Mouse (Mus musculus) midbrain, embryonic 15.5 days (tissue): ENCODE measurements around the gene Fam243. TPM values are rescaled to one million over a fixed set of nuclear protein-coding genes. Genes with fewer than 3 reads are reported as not detected.
A peak's percentile ranks its signal among the peaks of the same experiment; 100 is the strongest.

Experiments used
- ATAC-seq: fragments of 200-750 bp; cut with Nextera tagmentation; replicated peaks from 2 replicates; pipeline ENCODE4 v1.8.0; 2017; ENCODE audit warnings: moderate TSS enrichment
- H3K27ac ChIP-seq: fragments of 300-500 bp; sonication (generic); 2 replicates; pipeline ENCODE4 v1.5.1; 2015; ENCODE audit warnings: mild to moderate bottlenecking, inconsistent platforms
- H3K27me3 ChIP-seq: fragments of 300-500 bp; sonication (generic); replicated peaks from 2 replicates; pipeline ENCODE4 v1.6.1; 2015; ENCODE audit warnings: inconsistent platforms
- H3K36me3 ChIP-seq: fragments of 300-500 bp; sonication (generic); replicated peaks from 2 replicates; pipeline ENCODE4 v1.6.1; 2015; ENCODE audit warnings: inconsistent platforms
- H3K4me1 ChIP-seq: fragments of 300-500 bp; sonication (generic); 2 replicates; pipeline ENCODE4 v1.6.1; 2015; ENCODE audit warnings: inconsistent platforms
- H3K4me2 ChIP-seq: fragments of 300-500 bp; sonication (generic); 2 replicates; pipeline ENCODE4 v1.6.1; 2015; ENCODE audit warnings: inconsistent platforms, mild to moderate bottlenecking, moderate library complexity
- H3K4me3 ChIP-seq: fragments of 300-500 bp; sonication (generic); 2 replicates; pipeline ENCODE4 v1.5.1; 2015; ENCODE audit warnings: mild to moderate bottlenecking, inconsistent platforms
- H3K9ac ChIP-seq: fragments of 300-500 bp; sonication (generic); 2 replicates; pipeline ENCODE4 v1.6.1; 2015; ENCODE audit warnings: mild to moderate bottlenecking, inconsistent platforms
- H3K9me3 ChIP-seq: fragments of 300-500 bp; sonication (generic); 2 replicates; pipeline ENCODE4 v1.6.1; 2016; ENCODE audit warnings: inconsistent platforms
- WGBS: fragments of 180-500 bp; shearing (Covaris S2); methylation state at CpG from one replicate; pipeline ENCODE4 v1.1.7; 2015; ENCODE audit warnings: mixed read lengths; 5-methylcytosine and 5-hydroxymethylcytosine counted together
- polyA plus RNA-seq: library from polyadenylated mRNA; unstranded; fragments of >200 nt; fragmentation: Nextera tagmentation; extraction: Ambion mirVana; gene quantifications from 2 replicates; pipeline ENCODE4 v1.2.1, GENCODE M21; 2015

Gene Fam243
- 0.06 TPM in 1 of 2 replicates, not detected in the other for polyA plus RNA-seq

DNA sequence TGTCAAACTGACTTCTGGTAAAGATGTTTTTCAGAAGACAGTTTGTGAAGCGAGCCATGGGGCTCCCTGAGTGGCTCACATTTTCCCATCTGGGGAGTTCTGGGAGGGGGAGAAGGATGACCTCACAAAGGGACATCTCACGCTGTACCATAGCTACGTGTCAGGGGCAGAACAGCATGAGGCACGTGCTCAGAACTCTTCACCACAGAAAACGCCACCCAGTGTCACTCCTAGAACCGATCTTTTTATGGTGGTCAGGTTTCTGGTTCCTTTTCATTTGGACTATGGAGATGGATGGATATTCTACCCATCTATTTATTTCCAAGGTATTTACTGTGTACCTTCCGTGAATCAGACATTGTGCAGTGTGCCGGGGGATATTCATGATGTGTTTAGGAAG, at the start of gene Fam243:
Gene Fam243, minus strand, starts transcription at position 101 of the 400 bp plus-strand sequence.
- Histone ChIP-seq H3K4me2 (no peak within 1 kb of the TSS), H3K9me3 (no peaks in the 10 kb centered on the region), H3K4me1 (peaks cover 2% of the 10 kb centered on the region; the same call in 1 of the 2 replicates), H3K27me3 (no peaks in the 10 kb centered on the region), H3K4me3 (no peak within 1 kb of the TSS), H3K36me3 (no peaks in the 10 kb centered on the region), H3K27ac (no peak within 1 kb of the TSS), H3K9ac (no peak within 1 kb of the TSS)
- 88% methylated on average over 8 of the region's 8 CpGs for whole genome bisulfite sequencing
- no peak for ATAC-seq

DNA sequence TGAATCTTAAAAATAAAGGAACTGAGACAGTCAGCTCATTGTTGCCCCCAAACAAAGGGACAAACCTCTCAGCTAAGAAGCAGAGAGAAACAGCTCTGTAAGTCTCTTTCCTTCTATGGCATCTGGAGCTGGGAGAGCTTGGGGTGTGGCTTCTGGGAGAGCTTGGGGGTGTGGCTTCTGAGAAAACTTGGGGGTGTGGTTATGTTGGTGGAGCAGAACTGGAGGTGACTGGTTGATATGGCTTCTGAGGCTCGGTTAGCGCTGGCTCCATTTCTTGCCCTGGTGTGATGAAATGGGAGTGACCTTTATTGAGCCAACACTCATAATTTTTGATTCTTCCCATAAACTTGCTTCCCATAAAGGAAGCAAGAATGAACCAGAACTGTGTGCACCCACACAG, 48.0 kb upstream of the Fam243 start:
- Histone ChIP-seq H3K4me3 (no peak overlapping the region), H3K9ac (no peak overlapping the region), H3K27me3 (no peaks in the 10 kb centered on the region), H3K27ac (no peak overlapping the region), H3K9me3 (no peaks in the 10 kb centered on the region), H3K36me3 (no peaks in the 10 kb centered on the region), H3K4me1 (0 out of 2 replicates have a peak, but pooled peaks cover 5% of the 10 kb centered on the region), H3K4me2 (no peak overlapping the region)
- no peak for ATAC-seq
- 56% methylated on average over 2 of the region's 2 CpGs for WGBS

DNA sequence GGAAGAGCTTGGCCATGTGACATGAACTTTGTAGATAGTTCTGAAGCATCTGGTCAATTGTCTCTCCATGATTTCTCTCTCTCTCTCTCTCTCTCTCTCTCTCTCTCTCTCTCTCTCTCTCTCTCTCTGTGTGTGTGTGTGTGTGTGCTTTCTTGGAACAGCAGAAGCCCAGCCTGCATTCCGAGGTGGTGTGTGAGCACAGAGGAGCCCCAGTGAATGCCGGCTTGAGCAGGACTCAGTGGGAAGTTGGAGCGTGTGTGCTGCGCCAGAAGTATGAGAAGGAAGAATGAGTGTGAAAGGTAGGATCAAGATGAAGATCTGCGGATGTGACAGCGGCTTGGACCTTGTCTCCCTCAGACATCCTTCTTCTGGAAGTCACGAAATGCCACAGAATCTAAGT, 44.2 kb upstream of the Fam243 start:
- WGBS: 55% methylated on average over 7 of the region's 7 CpGs
- H3K9me3 ChIP-seq: no peaks in the 10 kb centered on the region
- H3K27ac ChIP-seq: no peak overlapping the region
- H3K4me2 ChIP-seq: no peak overlapping the region
- no peak overlapping the region for H3K4me3 ChIP-seq
- H3K9ac ChIP-seq: no peak overlapping the region
- H3K27me3 ChIP-seq: no peaks in the 10 kb centered on the region
- H3K36me3 ChIP-seq: no peaks in the 10 kb centered on the region
- ATAC-seq: no peak
- no peaks in the 10 kb centered on the region for H3K4me1 ChIP-seq

DNA sequence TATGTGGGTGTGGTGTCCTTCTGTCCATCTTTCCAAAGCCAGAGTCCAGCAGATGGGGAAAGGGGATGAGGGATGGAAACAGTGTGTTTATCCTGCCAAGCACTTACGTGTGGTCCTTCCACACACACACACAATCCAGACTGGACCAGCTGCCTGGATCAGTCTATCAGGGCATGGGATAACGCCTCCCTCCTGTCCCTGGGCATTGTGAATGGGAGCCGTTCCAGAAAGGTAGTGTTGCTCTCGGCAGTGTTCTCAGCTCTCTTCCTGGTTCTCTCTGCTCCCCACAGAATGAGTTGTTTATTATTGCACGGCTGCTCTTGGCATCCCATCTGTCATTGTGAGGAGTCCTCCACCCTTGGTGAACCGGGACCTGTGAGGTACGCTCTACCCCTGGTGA, 39.5 kb upstream of the Fam243 start:
- WGBS: 82% methylated on average over 7 of the region's 7 CpGs
- H3K36me3 ChIP-seq: no peaks in the 10 kb centered on the region

DNA sequence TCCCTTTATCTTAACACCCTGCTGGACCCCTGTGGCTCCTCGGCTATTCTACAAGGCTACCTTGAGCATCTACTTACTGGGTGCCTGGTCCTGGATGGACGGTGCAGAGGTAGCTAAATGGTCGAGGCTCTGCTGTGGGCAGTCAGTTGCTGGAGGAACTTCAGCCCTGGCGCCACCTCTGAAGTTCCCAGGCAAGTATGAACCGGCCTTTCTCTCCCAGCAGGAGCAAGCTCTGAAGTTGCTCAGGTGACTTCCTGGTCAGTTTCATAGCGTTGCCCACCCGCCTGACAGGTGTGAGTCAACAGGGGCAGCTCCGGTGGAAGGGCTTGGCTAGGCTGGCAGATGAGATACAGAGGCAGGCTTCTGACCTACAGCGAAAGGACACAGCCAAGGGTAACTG, 38.0 kb upstream of the Fam243 start, which contains the start of gene Kcne1:
Gene Kcne1, minus strand, starts transcription at position 240 of the 400 bp plus-strand sequence.
- H3K27ac ChIP-seq: no peak within 1 kb of the TSS
- no peaks in the 10 kb centered on the region for H3K27me3 ChIP-seq
- H3K4me1 ChIP-seq: peaks cover 3% of the 10 kb centered on the region; the same call in 1 of the 2 replicates
- no peaks in the 10 kb centered on the region for H3K9me3 ChIP-seq
- WGBS: 66% methylated on average over 9 of the region's 9 CpGs
- 0 out of 2 replicates have a peak, but pooled peaks have one; percentile 24 for ATAC-seq
- H3K36me3 ChIP-seq: no peaks in the 10 kb centered on the region
- H3K4me3 ChIP-seq: no peak within 1 kb of the TSS
- no peak within 1 kb of the TSS for H3K4me2 ChIP-seq
- H3K9ac ChIP-seq: no peak within 1 kb of the TSS

More for the DNA sequence above, 39.5 kb upstream of the Fam243 start:
- no peak overlapping the region for H3K4me2 ChIP-seq
- no peak overlapping the region for H3K27ac ChIP-seq
- H3K4me3 ChIP-seq: no peak overlapping the region
- no peak overlapping the region for H3K9ac ChIP-seq
- H3K4me1 ChIP-seq: peaks cover 3% of the 10 kb centered on the region; the same call in 1 of the 2 replicates
- ATAC-seq: no peak
- no peaks in the 10 kb centered on the region for H3K27me3 ChIP-seq
- no peaks in the 10 kb centered on the region for H3K9me3 ChIP-seq

DNA sequence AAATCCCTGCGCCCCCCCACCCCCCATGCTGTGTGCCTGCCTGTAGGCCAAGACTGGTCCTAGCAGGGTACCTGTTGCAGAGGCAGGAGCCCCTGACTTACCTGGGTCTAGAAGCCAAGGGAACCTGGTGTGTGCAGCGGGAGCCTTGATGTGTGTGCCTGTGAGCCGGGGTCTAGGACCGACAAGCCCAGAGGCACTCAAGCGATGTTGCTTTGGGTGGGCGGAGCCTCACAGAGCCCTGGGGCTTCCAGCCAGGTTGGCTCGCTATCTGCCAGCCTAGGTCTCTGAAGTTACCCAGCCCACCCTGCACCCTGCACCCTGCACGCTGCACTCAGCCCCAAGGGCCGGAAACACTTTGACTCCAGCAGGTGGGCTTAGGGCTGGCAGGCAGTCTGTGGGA, 37.5 kb upstream of the Fam243 start:
- no peaks in the 10 kb centered on the region for H3K27me3 ChIP-seq
- 0 out of 2 replicates have a peak, but pooled peaks have one; percentile 24 for ATAC-seq
- H3K4me3 ChIP-seq: no peak overlapping the region
- WGBS: 25% methylated on average over 9 of the region's 9 CpGs
- H3K4me2 ChIP-seq: no peak overlapping the region
- H3K27ac ChIP-seq: no peak overlapping the region
- H3K9me3 ChIP-seq: no peaks in the 10 kb centered on the region
- H3K9ac ChIP-seq: no peak overlapping the region
- peaks cover 3% of the 10 kb centered on the region; the same call in 1 of the 2 replicates for H3K4me1 ChIP-seq
- no peaks in the 10 kb centered on the region for H3K36me3 ChIP-seq

DNA sequence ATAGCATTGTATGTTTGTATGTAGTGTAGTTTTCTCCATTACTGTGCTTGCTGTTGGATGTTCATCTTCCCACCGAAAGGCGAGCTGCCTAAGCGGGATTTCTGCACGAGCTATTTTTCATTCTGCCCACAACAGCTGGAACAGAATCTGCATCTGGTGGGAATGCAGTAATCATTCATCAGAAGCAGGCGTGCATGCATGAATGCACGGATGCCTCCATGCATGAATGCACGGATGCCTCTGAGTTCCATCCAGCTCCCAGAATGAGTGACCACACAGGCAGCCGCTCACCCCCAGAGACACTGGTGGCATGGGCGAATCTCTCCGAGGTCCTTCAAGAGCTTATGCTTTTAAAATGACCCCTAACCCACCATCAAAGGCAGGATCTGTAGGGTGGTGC, 36.3 kb upstream of the Fam243 start:
- H3K9ac ChIP-seq: no peak overlapping the region
- H3K9me3 ChIP-seq: no peaks in the 10 kb centered on the region
- no peak for ATAC-seq
- no peak overlapping the region for H3K4me2 ChIP-seq
- H3K27me3 ChIP-seq: no peaks in the 10 kb centered on the region
- H3K4me3 ChIP-seq: no peak overlapping the region
- no peaks in the 10 kb centered on the region for H3K36me3 ChIP-seq
- peaks cover 3% of the 10 kb centered on the region; the same call in 1 of the 2 replicates for H3K4me1 ChIP-seq
- no peak overlapping the region for H3K27ac ChIP-seq
- 24% methylated on average over 10 of the region's 10 CpGs for WGBS

DNA sequence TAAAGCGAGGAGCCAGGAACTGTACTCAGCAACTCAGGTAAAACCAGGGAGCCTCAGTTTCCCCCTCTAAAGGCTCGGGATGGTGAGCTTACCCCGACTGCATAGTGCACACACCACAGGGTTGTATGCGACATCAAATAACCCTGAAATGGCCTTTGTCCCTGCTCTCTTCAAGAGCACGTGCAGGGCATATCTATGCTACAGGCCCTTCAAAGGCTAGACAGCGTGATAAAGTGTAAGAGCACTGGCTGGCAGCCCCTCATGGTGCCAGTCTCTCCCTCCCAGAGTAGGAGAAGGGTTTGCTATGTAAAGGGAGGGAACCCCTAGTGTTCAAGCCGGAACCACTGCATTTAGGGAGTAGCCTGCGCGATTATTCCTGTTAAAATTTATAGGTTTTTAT, 35.8 kb upstream of the Fam243 start:
- Histone ChIP-seq H3K4me3 (no peak overlapping the region), H3K27ac (no peak overlapping the region), H3K9ac (no peak overlapping the region), H3K9me3 (no peaks in the 10 kb centered on the region), H3K4me1 (peaks cover 3% of the 10 kb centered on the region; the same call in 1 of the 2 replicates), H3K36me3 (no peaks in the 10 kb centered on the region), H3K4me2 (no peak overlapping the region), H3K27me3 (no peaks in the 10 kb centered on the region)
- 60% methylated on average over 9 of the region's 9 CpGs for WGBS
- ATAC-seq: no peak

DNA sequence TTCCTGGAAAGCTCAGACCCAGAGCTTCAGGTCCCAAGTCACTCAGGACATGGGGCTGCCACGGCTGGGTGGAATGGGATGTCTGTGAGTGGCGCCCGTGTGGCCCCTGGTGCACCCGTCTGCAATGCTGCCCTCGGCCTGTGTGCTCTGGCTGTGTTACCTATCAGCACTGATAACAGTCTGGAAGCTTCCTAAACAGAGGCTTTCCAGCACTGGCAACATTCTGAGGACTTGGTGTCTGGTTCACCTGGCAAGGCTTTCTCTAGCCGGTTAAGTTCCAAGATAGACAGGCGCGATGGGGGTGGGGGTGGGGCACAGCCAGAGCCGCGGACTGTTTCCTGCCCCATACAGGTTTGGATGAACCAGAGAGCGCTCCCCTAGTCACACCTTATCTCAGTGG, 34.7 kb upstream of the Fam243 start:
- Histone ChIP-seq H3K27me3 (no peaks in the 10 kb centered on the region), H3K4me1 (peaks cover 3% of the 10 kb centered on the region; the same call in 1 of the 2 replicates), H3K4me3 (no peak overlapping the region), H3K27ac (no peak overlapping the region), H3K9ac (no peak overlapping the region), H3K36me3 (no peaks in the 10 kb centered on the region), H3K9me3 (no peaks in the 10 kb centered on the region), H3K4me2 (no peak overlapping the region)
- WGBS: 83% methylated on average over 11 of the region's 11 CpGs
- no peak for ATAC-seq

DNA sequence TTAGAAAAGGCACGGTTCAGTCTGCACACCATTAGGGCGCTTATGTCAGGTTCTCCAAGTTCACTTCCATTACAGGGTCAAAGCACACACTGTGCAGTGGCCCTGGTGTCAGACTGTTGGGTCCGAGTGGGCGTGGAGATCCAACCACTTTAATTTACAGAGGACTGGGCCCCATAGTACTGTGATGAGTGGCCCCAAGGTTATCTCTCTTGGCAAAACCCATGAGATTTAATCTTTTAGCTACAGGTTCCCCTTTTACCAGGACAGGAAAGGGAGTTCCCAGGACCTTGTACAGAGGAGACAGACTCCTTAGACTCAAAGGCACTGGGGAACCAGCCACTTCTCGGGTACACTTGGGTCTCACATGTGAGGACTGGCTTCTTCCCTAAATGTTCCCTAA, 34.1 kb upstream of the Fam243 start:
- WGBS: 84% methylated on average over 5 of the region's 5 CpGs
- no peak for ATAC-seq

DNA sequence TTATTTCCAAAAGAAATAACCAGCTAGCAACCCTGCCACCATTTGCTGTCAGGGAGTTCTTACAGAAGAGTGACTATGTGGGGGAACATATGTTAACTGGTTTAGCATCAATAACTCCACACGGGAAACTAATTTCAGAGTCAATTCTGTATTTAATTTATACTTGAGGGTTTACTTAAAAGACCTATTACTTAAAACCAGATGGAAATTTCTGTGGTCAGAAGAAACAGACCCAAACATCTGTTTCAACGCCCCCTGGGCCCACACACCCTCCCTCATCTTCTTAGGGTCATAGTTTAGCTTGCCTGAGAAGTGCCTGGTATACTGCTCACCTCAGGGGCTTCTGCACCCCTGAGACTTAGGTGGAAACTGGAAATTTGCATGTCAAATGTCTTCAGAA, 32.7 kb upstream of the Fam243 start:
- H3K4me2 ChIP-seq: no peak overlapping the region

More for the DNA sequence above, 34.1 kb upstream of the Fam243 start:
- H3K4me2 ChIP-seq: no peak overlapping the region
- H3K27ac ChIP-seq: no peak overlapping the region
- H3K9ac ChIP-seq: no peak overlapping the region
- no peaks in the 10 kb centered on the region for H3K27me3 ChIP-seq
- H3K9me3 ChIP-seq: no peaks in the 10 kb centered on the region
- H3K4me1 ChIP-seq: peaks cover 3% of the 10 kb centered on the region; the same call in 1 of the 2 replicates
- no peak overlapping the region for H3K4me3 ChIP-seq
- H3K36me3 ChIP-seq: no peaks in the 10 kb centered on the region

DNA sequence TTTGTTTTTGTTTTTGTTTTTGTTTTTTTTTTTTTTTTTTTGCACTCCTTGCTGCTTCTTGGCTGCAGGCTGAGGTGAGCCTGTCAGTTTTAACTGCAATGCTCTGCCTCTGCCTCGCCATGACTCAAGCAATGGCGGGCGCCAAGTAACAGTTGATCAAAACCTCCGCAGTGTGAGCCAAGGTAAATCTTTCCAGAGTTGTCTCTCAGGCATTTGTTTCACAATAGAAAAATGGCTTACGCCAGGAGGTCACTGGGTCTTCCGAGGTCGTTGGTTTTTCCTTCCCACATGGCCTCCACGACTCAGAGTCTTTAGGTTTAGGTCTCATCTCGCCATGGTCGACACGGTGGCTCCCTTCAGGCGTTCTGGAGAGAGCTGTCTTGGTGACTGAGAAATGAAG, 32.1 kb upstream of the Fam243 start:
- no peak for ATAC-seq
- H3K27me3 ChIP-seq: no peaks in the 10 kb centered on the region
- H3K9me3 ChIP-seq: no peaks in the 10 kb centered on the region
- H3K27ac ChIP-seq: no peak overlapping the region
- no peaks in the 10 kb centered on the region for H3K36me3 ChIP-seq
- no peak overlapping the region for H3K4me2 ChIP-seq
- H3K4me3 ChIP-seq: no peak overlapping the region
- peaks cover 3% of the 10 kb centered on the region; the same call in 1 of the 2 replicates for H3K4me1 ChIP-seq
- WGBS: 86% methylated on average over 12 of the region's 12 CpGs
- no peak overlapping the region for H3K9ac ChIP-seq

More for the DNA sequence above, 32.7 kb upstream of the Fam243 start:
- H3K27ac ChIP-seq: no peak overlapping the region
- no peak overlapping the region for H3K4me3 ChIP-seq
- WGBS: 78% methylated on average over 2 of the region's 2 CpGs
- no peak for ATAC-seq
- H3K9ac ChIP-seq: no peak overlapping the region
- H3K9me3 ChIP-seq: no peaks in the 10 kb centered on the region
- no peaks in the 10 kb centered on the region for H3K36me3 ChIP-seq
- H3K27me3 ChIP-seq: no peaks in the 10 kb centered on the region
- peaks cover 3% of the 10 kb centered on the region; the same call in 1 of the 2 replicates for H3K4me1 ChIP-seq

DNA sequence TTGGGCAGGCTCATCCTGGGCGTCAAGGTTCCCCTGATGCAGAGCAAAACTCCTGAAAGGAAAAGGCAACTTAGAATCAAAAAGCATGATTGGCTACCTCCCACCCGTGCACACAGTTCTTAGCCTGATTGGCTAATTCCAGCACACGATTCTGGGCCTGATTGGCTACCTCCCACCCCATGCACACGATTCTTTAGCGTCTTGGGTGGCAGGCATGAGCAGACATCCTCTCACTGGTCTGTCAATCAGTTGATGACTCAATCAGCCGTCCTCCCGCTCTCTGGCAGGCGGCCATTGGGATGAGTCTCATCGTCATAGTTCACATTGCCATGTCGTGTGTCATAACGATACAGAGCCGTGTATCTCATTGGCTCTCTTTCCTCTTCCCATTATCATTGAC, 27.7 kb upstream of the Fam243 start:
- H3K9ac ChIP-seq: no peak overlapping the region
- H3K9me3 ChIP-seq: no peaks in the 10 kb centered on the region
- H3K4me1 ChIP-seq: 0 out of 2 replicates have a peak, but pooled peaks cover 4% of the 10 kb centered on the region
- ATAC-seq: 0 out of 2 replicates have a peak, but pooled peaks have one; percentile 27
- no peak overlapping the region for H3K4me3 ChIP-seq
- WGBS: 58% methylated on average over 12 of the region's 12 CpGs
- H3K27ac ChIP-seq: no peak overlapping the region
- no peak overlapping the region for H3K4me2 ChIP-seq
- H3K27me3 ChIP-seq: no peaks in the 10 kb centered on the region
- no peaks in the 10 kb centered on the region for H3K36me3 ChIP-seq
